Mouse (Mus musculus) gastrocnemius, postnatal 4 days (tissue): Measurements from ENCODE around the gene Cryaa. TPM values are rescaled to one million over a fixed set of nuclear protein-coding genes. Genes with fewer than 3 reads are reported as not detected.
A peak's percentile ranks its signal among the peaks of the same experiment; 100 is the strongest.

Experiments
- DNase-seq, 2 experiments: peaks; one replicate each; pipeline ENCODE4 v3.0.0; 2021 to 2022; ENCODE audit warnings: low spot score in 2 of 2, mixed read lengths in 2 of 2
- total RNA-seq, 2 experiments: library from RNA; stranded (reverse); gene quantifications; 2 replicates each; pipeline ENCODE4 v1.2.3; 2021

Cryaa gene
- total RNA-seq, 2 experiments from 2014 or later: not detected

DNA sequence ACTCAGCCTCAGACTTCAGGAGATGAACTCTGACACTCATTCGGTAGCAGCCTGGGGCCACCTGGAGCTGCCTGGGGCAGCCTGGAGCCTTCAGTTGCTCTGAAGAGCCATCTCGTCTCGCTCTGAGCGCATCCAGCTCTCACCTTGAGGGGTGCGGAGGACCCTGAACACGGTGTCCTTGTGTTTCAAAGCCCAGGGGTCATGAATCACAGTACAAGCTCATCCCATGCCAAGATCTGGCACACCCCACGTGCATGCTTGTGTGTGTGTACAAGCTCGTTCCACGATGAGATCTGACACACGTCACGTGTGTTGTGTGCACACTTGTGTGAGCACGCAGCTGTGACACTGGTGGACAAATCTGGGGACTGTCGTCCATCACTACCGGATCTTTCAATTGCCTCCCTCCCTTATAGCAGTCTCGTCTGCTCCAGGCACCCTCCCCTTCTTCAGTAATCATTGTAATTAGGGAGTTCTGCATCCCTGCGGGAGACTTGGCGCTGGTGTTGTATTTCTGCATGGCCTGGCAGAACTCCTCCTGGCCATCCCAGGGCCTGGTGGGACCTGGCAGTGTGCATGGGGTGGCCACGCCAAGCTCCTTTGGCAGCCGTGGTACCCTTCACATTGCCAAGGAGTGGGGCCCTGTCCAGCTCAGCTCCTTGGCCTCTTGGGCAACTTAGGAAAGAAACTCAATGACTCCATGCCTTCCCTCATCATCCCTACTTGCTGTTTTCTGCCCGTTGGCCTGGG is 27.8 kb downstream of the Cryaa start:
- DNase-seq: peak in 1 of 2 experiments; percentile 50

GRCm38 (mm10) chr17:31709121-31709741 is 31.6 kb downstream of the Cryaa start:
- DNase-seq: no peak

DNA sequence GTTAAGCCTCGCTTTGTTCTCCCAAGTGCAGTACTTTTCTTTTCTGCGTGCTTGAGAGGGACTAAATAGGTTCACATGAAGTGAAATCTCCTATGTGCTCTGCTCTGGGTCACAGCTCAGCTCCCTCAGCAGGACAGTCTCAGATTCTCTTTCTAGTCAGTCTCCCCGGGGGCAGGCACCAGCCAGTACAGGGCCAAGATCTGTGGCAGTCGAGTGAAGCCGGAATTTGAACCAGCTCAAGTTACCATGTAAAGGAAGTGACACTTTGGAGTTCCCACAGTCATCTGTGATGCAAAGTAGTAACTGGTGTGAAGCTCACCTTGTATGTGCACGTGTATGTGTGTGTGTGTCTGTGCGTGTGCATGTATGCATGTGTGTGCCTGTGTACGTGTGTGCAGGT is 32.8 kb downstream of the Cryaa start:
- no peak for DNase-seq

DNA sequence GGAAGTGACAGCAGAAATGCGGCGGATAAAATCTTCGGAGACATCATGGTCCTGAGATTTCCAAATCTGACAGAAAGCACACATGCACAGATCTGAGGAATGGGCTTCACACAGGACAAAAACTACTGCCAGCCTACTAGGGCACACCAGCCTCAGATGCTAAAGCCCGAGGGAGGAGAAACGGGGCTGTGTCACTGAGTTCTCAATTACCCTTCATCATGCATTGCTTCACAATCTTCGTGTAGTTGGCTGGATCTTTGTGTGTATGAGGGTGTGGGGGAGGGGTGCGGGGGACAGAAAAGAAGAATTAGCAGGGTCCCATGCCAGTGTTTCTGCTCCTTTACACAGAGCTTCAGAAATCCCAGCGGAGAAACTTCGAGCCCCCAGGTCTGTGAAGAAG is 36.1 kb downstream of the Cryaa start:
- no peak for DNase-seq

DNA sequence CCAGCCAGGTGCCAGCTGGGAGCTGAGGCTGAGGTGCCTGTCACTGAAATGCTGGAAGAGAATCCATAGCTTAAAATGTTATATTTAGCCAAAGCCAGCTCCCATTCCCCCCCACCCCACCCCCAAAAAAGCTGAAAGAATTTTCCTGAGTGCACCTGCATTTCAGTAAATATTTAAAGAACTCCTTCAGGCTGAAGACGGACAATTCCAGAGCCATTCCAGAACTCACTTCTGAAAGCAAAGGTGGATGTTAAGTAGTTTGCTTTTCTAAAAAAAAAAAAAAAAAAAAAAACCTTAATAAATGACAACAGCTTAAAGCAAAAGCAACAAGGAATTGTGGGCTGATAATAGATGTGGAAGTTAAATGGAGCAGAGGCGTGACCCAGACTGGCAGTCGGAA is 36.5 kb downstream of the Cryaa start:
- DNase-seq: no peak

DNA sequence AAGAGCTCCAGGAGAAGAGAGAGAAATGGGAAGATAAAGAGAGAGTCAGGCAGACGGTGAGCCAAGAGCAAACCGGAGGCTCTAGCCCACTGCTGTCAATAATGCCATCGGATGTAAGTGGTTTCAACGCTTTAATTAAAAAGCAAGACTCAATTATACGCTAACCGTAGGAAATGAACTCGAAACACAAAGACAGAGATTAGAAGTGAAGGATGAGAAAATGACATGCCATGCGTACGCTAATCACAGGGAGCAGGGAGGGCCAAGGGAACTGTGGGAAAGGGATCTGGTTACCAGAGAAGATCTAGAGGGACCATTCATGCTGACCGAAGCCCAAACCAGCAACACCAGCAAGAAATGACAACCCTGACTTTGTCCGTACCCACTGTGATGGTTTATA is 37.4 kb downstream of the Cryaa start:
- no peak for DNase-seq

- DNase-seq: no peak
Measured at GRCm38 (mm10) chr17:31721637-31722036, 44.0 kb downstream of the Cryaa start.

DNA sequence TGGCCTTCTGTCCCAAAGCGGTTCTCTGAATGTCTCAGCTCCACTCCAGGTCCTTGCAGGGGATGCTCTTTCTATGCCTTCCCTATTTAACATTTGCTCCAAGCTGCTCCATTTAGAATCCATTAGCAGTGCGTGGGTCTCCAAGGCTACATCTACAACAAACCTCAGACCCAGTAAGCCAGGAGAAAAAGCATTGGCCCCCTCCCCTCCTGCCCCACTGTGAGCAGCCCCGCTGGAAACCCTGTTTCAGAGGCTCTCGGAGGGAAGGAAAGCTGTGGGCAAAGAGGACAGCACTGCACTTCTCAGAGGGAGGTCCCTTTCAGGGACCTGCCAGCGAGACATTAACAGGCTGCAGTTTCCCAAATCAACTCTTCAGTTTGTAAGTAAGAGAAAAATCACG is 47.8 kb downstream of the Cryaa start:
- DNase-seq: no peak

GRCm38 (mm10) chr17:31726216-31726615 is 48.6 kb downstream of the Cryaa start:
- no peak for DNase-seq

DNA sequence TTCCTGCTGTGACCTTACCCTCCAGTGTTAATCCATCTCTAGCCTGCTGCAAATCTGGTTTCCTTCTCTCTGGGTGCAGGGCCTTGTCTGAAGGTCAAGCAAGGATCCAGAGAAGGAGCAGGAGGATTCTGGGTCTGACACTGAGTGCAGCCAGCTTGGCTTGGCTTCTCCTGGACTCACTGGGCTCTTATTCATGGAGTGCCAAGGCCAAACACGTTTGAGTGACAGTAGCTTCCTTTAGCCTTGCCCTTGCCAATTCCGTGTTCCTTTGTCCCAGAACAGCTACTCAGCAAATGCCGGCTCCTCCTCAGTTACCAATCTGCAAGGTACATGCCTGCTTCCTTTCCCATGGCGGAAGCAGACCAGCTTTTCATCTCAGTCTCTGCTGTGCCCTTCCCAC is 49.6 kb downstream of the Cryaa start:
- no peak for DNase-seq

DNA sequence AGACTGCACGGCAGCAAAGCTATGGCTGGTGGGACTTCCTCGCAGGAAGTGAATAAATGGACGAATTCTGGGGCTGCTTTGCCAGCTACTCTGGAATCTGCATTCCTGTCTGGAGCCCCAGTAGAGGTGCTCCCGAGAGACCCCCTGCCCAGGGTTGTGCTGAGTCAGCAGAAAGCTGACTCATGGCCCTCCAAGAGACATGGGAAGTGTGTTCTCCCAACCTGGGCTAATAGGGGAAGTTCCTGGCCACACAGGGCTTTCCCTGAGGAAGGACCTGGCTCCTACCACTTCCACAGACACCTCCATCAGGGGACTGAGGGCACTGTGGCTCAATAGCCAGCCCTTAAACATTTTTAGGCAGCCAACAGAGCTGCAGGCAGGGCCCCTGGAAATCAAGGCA is 50.4 kb downstream of the Cryaa start:
- no peak for DNase-seq

GRCm38 (mm10) chr17:31728968-31729501 is 51.4 kb downstream of the Cryaa start:
- peak in 1 of 2 experiments; percentile 50 for DNase-seq

DNA sequence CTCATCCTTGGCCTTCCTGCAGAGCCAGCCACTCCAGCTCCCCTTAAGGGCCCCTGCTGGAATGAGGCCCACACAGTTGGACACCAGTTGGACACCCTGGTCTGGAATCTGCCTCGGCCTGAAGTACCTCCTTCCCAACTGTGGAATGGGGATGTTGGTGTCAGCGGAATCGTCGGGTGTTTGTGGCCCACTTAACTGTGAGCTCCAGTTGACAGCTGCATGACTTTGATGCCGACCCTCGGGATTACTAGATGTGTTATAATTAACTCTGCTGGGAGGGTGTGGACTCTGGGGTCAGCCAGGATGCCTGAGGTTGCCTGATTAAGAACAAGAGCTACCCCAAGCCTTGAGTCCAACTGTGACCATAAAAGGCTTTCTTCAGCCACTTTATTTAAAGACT is 53.4 kb downstream of the Cryaa start:
- peak in 1 of 2 experiments; percentile 33 for DNase-seq

Other genes starting within 250 kb of the Cryaa start
- 10 to 100 TPM; 14.2 TPM for gene Wdr4, start 157.8 kb upstream of the Cryaa start, total RNA-seq
- gene Ndufv3, start 157.7 kb upstream of the Cryaa start, total RNA-seq: 100 to 1,000 TPM; 385 to 388 TPM
- 10 to 100 TPM; 22.5 to 28.9 TPM for gene Pknox1, start 113.1 kb upstream of the Cryaa start, total RNA-seq
- 1 to 10 TPM in 1 of 2 experiments, under 1 TPM in 1; 0.64 to 1.4 TPM for gene Cbs, start 40.6 kb upstream of the Cryaa start, total RNA-seq
- gene U2af1, start 18.9 kb upstream of the Cryaa start, total RNA-seq: 100 to 1,000 TPM; 154 to 181 TPM
- 10 to 100 TPM; 80.3 to 83.2 TPM for gene Sik1, start 178.0 kb downstream of the Cryaa start, total RNA-seq